Mouse (Mus musculus): Measurements from ENCODE around the gene 6030468B19Rik. TPM values are rescaled to one million over a fixed set of nuclear protein-coding genes. Genes with fewer than 3 reads are reported as not detected.

6030468B19Rik gene
- polyA plus RNA-seq, 1 experiment from 2014 or later = not detected

DNA sequence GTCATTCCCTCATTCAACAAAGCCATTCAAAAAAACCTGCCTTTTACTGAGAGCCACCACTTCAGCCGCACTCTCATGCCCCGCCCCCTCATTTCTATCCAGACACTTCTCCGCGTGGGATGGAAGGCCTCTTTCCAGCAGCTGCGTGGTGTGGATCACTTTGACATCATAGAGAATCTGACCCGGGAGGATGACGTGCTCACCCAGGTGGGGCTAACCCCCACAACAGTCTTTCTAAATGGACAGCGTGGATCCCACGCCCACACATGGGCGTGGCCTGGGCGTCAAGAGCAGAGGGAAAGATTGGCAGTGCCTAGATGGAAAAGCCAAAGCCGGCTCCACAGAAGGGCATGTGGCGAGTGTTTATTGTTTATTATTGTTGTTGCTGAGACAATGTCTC lies 38.8 kb downstream of the 6030468B19Rik start:
- ATAC-seq = no peak
- H3K4me3 ChIP-seq (ENCODE audit: low read depth, low read length) = no peak overlapping the region

DNA sequence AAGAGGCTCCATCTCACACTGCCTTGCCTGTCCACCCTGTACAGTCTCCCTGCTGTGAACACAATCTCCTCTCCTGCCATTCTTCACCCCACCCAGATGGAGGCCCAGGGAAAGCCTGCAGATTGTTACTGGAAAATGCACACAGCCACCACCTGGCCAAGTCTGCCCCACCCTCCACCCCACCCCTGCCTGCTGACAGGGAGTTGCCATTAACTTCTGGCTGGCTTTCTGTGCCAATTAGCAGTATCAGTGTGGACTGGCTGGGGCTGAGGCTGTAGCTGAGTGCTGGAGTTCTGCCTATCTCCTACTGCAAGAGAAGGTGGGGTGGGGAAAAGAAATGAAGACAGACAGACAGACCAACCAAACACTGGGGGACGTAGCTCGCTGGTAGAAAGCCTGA lies 41.1 kb downstream of the 6030468B19Rik start:
- H3K9ac ChIP-seq (ENCODE audit: low read depth, low read length) = no peak overlapping the region
- H3K36me3 ChIP-seq (ENCODE audit: control insufficient read depth, insufficient read depth, low read length) = no peaks in the 10 kb centered on the region
- 82% methylated on average over 2 of the region's 2 CpGs for WGBS
- no peak overlapping the region for H3K4me3 ChIP-seq (ENCODE audit: low read depth, low read length)
- H3K27me3 ChIP-seq (ENCODE audit: control insufficient read depth, insufficient read depth, low read depth, low read length) = no peaks in the 10 kb centered on the region
- H3K9me3 ChIP-seq (replicated peaks; ENCODE audit: control insufficient read depth, low read length, poor library complexity, severe bottlenecking) = no peaks in the 10 kb centered on the region
- H3K27ac ChIP-seq (ENCODE audit: low read length) = no peak overlapping the region
- H3K4me1 ChIP-seq (ENCODE audit: control insufficient read depth, insufficient read depth, low read length) = no peaks in the 10 kb centered on the region; the same call in 1 of the 2 replicates
- ATAC-seq = no peak
- H3K4me2 ChIP-seq (ENCODE audit: low read length) = no peak overlapping the region

More for the DNA sequence above, 38.8 kb downstream of the 6030468B19Rik start:
- Histone ChIP-seq H3K9me3 (replicated peaks; ENCODE audit: control insufficient read depth, low read length, poor library complexity, severe bottlenecking) (no peaks in the 10 kb centered on the region), H3K27me3 (ENCODE audit: control insufficient read depth, insufficient read depth, low read depth, low read length) (no peaks in the 10 kb centered on the region), H3K4me1 (ENCODE audit: control insufficient read depth, insufficient read depth, low read length) (peaks cover 2% of the 10 kb centered on the region; the same call in 1 of the 2 replicates), H3K36me3 (ENCODE audit: control insufficient read depth, insufficient read depth, low read length) (no peaks in the 10 kb centered on the region), H3K27ac (ENCODE audit: low read length) (no peak overlapping the region), H3K9ac (ENCODE audit: low read depth, low read length) (no peak overlapping the region), H3K4me2 (ENCODE audit: low read length) (peak overlapping the region; percentile 33)
- WGBS = 20% methylated on average over 13 of the region's 13 CpGs

DNA sequence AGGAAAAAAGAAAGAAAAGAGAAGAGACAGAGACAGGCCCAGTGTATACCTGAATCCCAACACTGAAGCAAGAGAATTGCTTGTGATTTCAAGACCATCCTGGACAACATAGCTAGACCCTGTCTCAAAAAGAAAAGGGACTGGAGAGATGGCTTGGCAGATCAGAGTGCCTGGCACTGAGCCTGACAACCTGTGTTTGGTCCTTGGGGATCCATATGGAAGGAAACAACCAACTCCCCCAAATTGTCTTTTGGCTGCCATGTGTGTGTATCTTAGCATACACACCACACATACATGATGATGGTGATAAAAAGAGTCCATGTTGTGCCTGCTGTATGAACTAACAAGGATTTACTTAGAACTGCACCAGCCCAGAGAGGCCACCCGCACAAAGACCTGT lies 41.6 kb downstream of the 6030468B19Rik start:
- Histone ChIP-seq H3K9ac (ENCODE audit: low read depth, low read length) (no peak overlapping the region), H3K27me3 (ENCODE audit: control insufficient read depth, insufficient read depth, low read depth, low read length) (no peaks in the 10 kb centered on the region), H3K27ac (ENCODE audit: low read length) (no peak overlapping the region), H3K36me3 (ENCODE audit: control insufficient read depth, insufficient read depth, low read length) (no peaks in the 10 kb centered on the region), H3K4me2 (ENCODE audit: low read length) (no peak overlapping the region), H3K9me3 (replicated peaks; ENCODE audit: control insufficient read depth, low read length, poor library complexity, severe bottlenecking) (no peaks in the 10 kb centered on the region), H3K4me1 (ENCODE audit: control insufficient read depth, insufficient read depth, low read length) (no peaks in the 10 kb centered on the region; the same call in 1 of the 2 replicates), H3K4me3 (ENCODE audit: low read depth, low read length) (no peak overlapping the region)
- ATAC-seq = no peak
- WGBS = 94% methylated on average over 1 of the region's 1 CpGs

DNA sequence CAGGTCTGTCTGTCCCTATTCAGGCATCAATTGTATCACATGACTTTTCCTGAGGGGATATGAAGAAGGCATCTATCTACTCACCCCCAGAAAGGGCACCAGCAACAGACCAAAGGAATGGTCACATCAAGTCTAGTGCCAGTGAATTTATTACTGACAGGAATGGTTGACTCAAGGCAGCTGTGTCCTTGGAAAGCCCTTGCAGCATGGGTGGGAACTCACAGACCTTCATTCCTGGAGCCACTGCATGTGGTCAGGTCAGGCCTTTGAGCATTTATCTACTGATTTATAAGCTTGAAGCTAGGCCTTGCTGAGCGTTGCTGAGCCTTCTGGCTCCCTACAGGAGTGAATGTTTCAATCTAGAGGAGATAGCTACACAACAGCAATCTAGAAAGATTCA lies 43.5 kb downstream of the 6030468B19Rik start:
- Histone ChIP-seq H3K4me1 (ENCODE audit: control insufficient read depth, insufficient read depth, low read length) (no peaks in the 10 kb centered on the region; the same call in 1 of the 2 replicates), H3K4me2 (ENCODE audit: low read length) (no peak overlapping the region), H3K27me3 (ENCODE audit: control insufficient read depth, insufficient read depth, low read depth, low read length) (no peaks in the 10 kb centered on the region), H3K4me3 (ENCODE audit: low read depth, low read length) (no peak overlapping the region), H3K36me3 (ENCODE audit: control insufficient read depth, insufficient read depth, low read length) (no peaks in the 10 kb centered on the region), H3K9me3 (replicated peaks; ENCODE audit: control insufficient read depth, low read length, poor library complexity, severe bottlenecking) (no peaks in the 10 kb centered on the region), H3K9ac (ENCODE audit: low read depth, low read length) (no peak overlapping the region), H3K27ac (ENCODE audit: low read length) (no peak overlapping the region)
- ATAC-seq = no peak
- 61% methylated on average over 1 of the region's 1 CpGs for WGBS

DNA sequence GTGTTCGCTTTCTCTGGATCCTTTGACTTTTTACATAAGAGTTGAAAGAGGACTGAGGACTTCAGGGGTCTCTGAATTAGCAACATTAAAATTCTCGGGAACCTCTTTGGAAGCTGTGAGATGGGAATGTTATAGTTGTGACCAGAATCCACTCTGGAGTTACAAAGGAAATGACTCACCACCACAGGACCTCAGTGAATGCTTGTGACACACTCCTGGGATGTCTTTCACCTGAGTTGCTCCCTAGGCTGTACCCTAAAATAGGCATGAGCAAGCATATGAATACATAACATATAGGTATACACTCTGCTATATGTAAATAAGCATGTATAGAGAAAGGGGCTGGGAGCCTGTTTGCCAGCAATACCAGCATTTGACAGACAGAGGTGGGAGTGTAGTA lies 46.0 kb downstream of the 6030468B19Rik start:
- H3K9ac ChIP-seq (ENCODE audit: low read depth, low read length) = no peak overlapping the region

DNA sequence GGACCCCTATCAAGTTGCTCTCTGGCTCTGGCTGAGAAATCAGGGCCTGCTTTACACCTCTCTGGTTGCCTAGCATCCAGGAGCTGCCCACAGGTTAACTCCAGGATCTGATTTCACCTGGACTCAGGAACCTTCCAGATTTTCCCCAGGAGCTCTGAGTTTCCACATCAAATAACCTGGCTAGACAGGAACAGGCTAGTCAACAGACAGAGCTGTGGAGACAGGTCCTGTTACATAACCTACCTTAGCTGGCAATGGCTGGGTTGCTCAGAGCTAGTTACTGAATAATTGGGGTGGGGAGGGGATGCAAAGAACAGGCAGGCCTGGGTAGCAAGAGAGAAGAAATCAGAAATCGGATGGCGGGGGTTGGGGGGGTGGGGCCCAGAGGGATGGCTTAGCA lies 47.5 kb downstream of the 6030468B19Rik start:
- Histone ChIP-seq H3K4me2 (ENCODE audit: low read length) (no peak overlapping the region), H3K9me3 (replicated peaks; ENCODE audit: control insufficient read depth, low read length, poor library complexity, severe bottlenecking) (no peaks in the 10 kb centered on the region), H3K27me3 (ENCODE audit: control insufficient read depth, insufficient read depth, low read depth, low read length) (no peaks in the 10 kb centered on the region), H3K9ac (ENCODE audit: low read depth, low read length) (no peak overlapping the region), H3K4me3 (ENCODE audit: low read depth, low read length) (no peak overlapping the region), H3K36me3 (ENCODE audit: control insufficient read depth, insufficient read depth, low read length) (no peaks in the 10 kb centered on the region), H3K4me1 (ENCODE audit: control insufficient read depth, insufficient read depth, low read length) (peaks cover 14% of the 10 kb centered on the region), H3K27ac (ENCODE audit: low read length) (no peak overlapping the region)
- 75% methylated on average over 2 of the region's 2 CpGs for WGBS
- no peak for ATAC-seq

More for the DNA sequence above, 46.0 kb downstream of the 6030468B19Rik start:
- Histone ChIP-seq H3K4me3 (ENCODE audit: low read depth, low read length) (no peak overlapping the region), H3K4me2 (ENCODE audit: low read length) (no peak overlapping the region), H3K27ac (ENCODE audit: low read length) (no peak overlapping the region), H3K9me3 (replicated peaks; ENCODE audit: control insufficient read depth, low read length, poor library complexity, severe bottlenecking) (no peaks in the 10 kb centered on the region), H3K27me3 (ENCODE audit: control insufficient read depth, insufficient read depth, low read depth, low read length) (no peaks in the 10 kb centered on the region), H3K36me3 (ENCODE audit: control insufficient read depth, insufficient read depth, low read length) (no peaks in the 10 kb centered on the region), H3K4me1 (ENCODE audit: control insufficient read depth, insufficient read depth, low read length) (peaks cover 9% of the 10 kb centered on the region)
- 93% methylated on average over 2 of the region's 2 CpGs for WGBS
- ATAC-seq = no peak

DNA sequence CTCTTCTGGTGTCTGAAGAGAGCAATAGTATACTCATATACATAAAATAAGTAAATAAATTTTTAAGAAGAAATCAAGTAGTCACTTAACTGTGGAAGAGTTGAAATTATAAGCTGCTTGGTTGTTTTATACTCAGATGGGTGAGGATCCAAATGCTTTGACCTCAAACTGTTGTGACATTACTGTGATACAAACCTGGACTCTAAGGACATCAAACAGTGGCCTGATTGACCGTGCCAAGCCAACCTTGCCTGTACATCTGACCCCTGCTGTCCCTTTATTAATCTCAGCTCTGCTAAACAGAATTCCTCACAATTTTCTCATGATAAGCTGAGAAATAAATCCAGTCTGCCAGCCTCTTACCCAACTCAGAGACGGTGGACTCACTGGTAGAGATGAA lies 48.2 kb downstream of the 6030468B19Rik start:
- no peak for ATAC-seq
- no peak overlapping the region for H3K4me3 ChIP-seq (ENCODE audit: low read depth, low read length)
- no peaks in the 10 kb centered on the region for H3K27me3 ChIP-seq (ENCODE audit: control insufficient read depth, insufficient read depth, low read depth, low read length)
- H3K36me3 ChIP-seq (ENCODE audit: control insufficient read depth, insufficient read depth, low read length) = no peaks in the 10 kb centered on the region
- no peaks in the 10 kb centered on the region for H3K9me3 ChIP-seq (replicated peaks; ENCODE audit: control insufficient read depth, low read length, poor library complexity, severe bottlenecking)
- no peak overlapping the region for H3K4me2 ChIP-seq (ENCODE audit: low read length)
- no peak overlapping the region for H3K27ac ChIP-seq (ENCODE audit: low read length)
- 85% methylated on average over 2 of the region's 2 CpGs for WGBS
- peaks cover 14% of the 10 kb centered on the region for H3K4me1 ChIP-seq (ENCODE audit: control insufficient read depth, insufficient read depth, low read length)
- no peak overlapping the region for H3K9ac ChIP-seq (ENCODE audit: low read depth, low read length)

DNA sequence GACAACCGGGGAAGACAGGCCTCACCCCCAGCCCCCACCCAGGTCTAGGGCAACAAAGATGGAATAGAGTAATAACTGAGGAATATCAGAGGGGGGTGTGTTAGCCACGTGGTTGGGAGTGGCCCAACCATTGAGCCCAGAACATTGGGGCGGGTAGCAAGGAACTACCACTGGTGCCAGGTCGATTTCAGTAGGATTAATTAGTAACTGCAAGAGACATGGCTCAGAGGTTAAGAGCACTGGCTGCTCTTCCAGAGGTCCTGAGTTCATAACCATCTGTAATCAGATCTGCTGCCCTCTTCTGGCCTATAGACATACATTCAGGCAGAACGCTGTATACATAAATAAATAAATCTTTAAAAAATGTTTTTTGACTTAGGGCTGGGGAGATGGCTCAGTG lies 49.2 kb downstream of the 6030468B19Rik start:
- Histone ChIP-seq H3K4me2 (ENCODE audit: low read length) (no peak overlapping the region), H3K27ac (ENCODE audit: low read length) (no peak overlapping the region), H3K9ac (ENCODE audit: low read depth, low read length) (no peak overlapping the region), H3K9me3 (replicated peaks; ENCODE audit: control insufficient read depth, low read length, poor library complexity, severe bottlenecking) (no peaks in the 10 kb centered on the region), H3K36me3 (ENCODE audit: control insufficient read depth, insufficient read depth, low read length) (no peaks in the 10 kb centered on the region), H3K27me3 (ENCODE audit: control insufficient read depth, insufficient read depth, low read depth, low read length) (no peaks in the 10 kb centered on the region), H3K4me1 (ENCODE audit: control insufficient read depth, insufficient read depth, low read length) (peaks cover 14% of the 10 kb centered on the region), H3K4me3 (ENCODE audit: low read depth, low read length) (no peak overlapping the region)
- 59% methylated on average over 5 of the region's 5 CpGs for WGBS
- no peak for ATAC-seq

DNA sequence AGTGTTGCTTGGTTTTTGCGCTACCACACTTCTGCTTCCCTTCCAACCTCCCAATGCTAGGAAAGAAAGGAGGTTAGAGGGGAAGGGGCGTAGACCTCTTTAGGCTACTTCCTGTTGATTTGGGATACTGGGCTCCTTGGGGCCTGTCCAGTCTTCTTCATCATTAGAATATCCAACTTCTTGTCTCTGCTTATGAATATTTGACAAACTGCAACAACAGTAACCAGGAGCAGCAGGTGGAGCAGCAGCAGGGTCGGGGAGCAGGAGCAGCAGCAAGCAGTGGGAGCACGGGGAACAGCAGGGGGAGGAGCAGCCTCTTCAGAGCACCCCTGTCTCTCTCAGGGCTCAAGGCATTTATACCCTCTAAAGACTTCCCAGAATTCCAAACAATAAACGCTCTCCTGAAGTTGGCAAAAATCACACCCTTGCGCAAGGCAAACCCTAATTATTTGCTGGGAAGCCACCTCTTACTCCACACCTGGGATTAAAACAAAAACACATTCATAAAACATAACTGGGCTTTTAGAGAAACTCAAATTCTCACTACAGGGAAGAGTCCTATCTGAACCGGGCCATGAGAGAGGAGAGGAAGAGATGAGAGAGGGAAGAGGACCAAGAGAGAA lies 50.2 kb downstream of the 6030468B19Rik start:
- H3K27me3 ChIP-seq (ENCODE audit: control insufficient read depth, insufficient read depth, low read depth, low read length) = no peaks in the 10 kb centered on the region
- no peaks in the 10 kb centered on the region for H3K36me3 ChIP-seq (ENCODE audit: control insufficient read depth, insufficient read depth, low read length)
- WGBS = 85% methylated on average over 7 of the region's 7 CpGs
- H3K4me1 ChIP-seq (ENCODE audit: control insufficient read depth, insufficient read depth, low read length) = peaks cover 14% of the 10 kb centered on the region
- no peak overlapping the region; the same call in 1 of the 2 replicates for H3K4me3 ChIP-seq (ENCODE audit: low read depth, low read length)
- peak overlapping the region; percentile 84 for H3K4me2 ChIP-seq (ENCODE audit: low read length)
- no peaks in the 10 kb centered on the region for H3K9me3 ChIP-seq (replicated peaks; ENCODE audit: control insufficient read depth, low read length, poor library complexity, severe bottlenecking)
- no peak for ATAC-seq
- H3K9ac ChIP-seq (ENCODE audit: low read depth, low read length) = peak overlapping the region; percentile 95
- peak overlapping the region; percentile 98 for H3K27ac ChIP-seq (ENCODE audit: low read length)
